Comparison of ENCODE assay signal across 12 mouse cellular contexts in the genomic region with DNA sequence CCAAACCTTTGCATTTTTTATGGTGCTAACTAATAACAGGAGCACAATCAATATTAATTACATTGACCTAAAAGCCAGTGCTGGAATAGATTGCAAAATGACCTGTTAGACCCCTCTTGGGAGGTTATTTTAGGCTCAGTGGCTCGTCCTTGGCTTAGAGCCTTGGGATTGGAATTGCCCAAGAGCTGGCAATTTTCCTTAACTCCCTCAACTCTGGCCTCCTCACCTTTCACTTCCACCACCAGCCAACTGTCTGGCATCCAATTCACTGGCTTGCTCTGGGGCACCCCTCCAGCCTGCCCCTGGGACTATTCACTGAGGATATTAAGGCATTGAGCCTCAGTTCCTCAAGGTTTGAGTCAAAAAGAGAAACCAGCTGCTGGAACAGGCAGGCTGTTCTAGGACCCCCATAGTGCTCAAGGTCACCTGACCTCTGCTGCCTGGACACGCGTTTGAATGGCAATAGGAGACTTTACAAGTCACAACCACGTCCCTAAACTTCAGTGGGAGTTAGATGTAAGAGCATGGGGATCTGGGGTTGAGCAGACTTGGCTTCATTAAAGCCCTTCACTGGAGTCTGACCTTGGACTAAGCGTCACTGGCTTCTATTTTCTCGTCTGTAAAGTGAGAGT. TPM values are rescaled to one million over a fixed set of nuclear protein-coding genes. Genes with fewer than 3 reads are reported as not detected.
DNase-seq lines count a peak whose midpoint lies in the region; ATAC-seq and TF ChIP-seq lines count a peak whose summit lies in the region.
"Had no signal": no experiment of that assay in that cellular context is flagged by ENCODE, and none has a peak within 500 bp of the region (broad histone marks: within the 10 kb centered on the region; RNA-seq: fewer than 3 reads in every experiment).

No protein-coding gene starts in this region.

- ATAC-seq in liver, postnatal 0 days: peak; percentile 44; the same call in 1 of the 2 replicates
- ATAC-seq in liver, embryonic 11.5 days (replicated peaks; ENCODE audit: low FRiP score): no peak
- no peak for ATAC-seq in hindbrain, embryonic 13.5 days (ENCODE audit: low FRiP score)
- ATAC-seq: activated CD4-positive, CD25-positive, alpha-beta regulatory T cell, adult 4 months; midbrain, embryonic 15.5 days had no signal

- peak overlapping the region; percentile 52; the same call in 1 of the 2 replicates for H3K27ac ChIP-seq in liver, postnatal 0 days (ENCODE audit: low read depth)
- H3K27ac ChIP-seq in liver, embryonic 11.5 days (ENCODE audit: low read depth, low read length): no peak overlapping the region
- H3K27ac ChIP-seq in gastrocnemius, adult 2 months: peak overlapping the region; percentile 83
- no peak overlapping the region for H3K27ac ChIP-seq in hindbrain, embryonic 13.5 days
- H3K27ac ChIP-seq: lung, embryonic 15.5 days; midbrain, embryonic 15.5 days had no signal

- no peak overlapping the region for H3K9ac ChIP-seq in liver, postnatal 0 days (replicated peaks)
- no peak overlapping the region for H3K9ac ChIP-seq in liver, embryonic 11.5 days (ENCODE audit: low read depth, low read length)
- no peak overlapping the region for H3K9ac ChIP-seq in hindbrain, embryonic 13.5 days
- H3K9ac ChIP-seq: lung, embryonic 15.5 days; midbrain, embryonic 15.5 days had no signal

- TF ChIP-seq EP300 in liver, postnatal 0 days (IDR thresholded peaks at IDR 0.05; ENCODE audit: low read depth): peak; percentile 58; the same call in 1 of the 2 replicates

- H3K4me3 ChIP-seq in liver, postnatal 0 days (ENCODE audit: low read depth, low read length): no peak overlapping the region
- no peak overlapping the region for H3K4me3 ChIP-seq in liver, embryonic 11.5 days (ENCODE audit: low read depth, low read length)
- no peak overlapping the region for H3K4me3 ChIP-seq in gastrocnemius, adult 2 months
- no peak overlapping the region for H3K4me3 ChIP-seq in hindbrain, embryonic 13.5 days
- H3K4me3 ChIP-seq: lung, embryonic 15.5 days; midbrain, embryonic 15.5 days had no signal

- H3K27me3 ChIP-seq in liver, postnatal 0 days (ENCODE audit: insufficient read depth, low read length): no peaks in the 10 kb centered on the region
- no peaks in the 10 kb centered on the region for H3K27me3 ChIP-seq in liver, embryonic 11.5 days (replicated peaks; ENCODE audit: control insufficient read depth, insufficient read depth, low read length)
- H3K27me3 ChIP-seq in hindbrain, embryonic 13.5 days: no peaks in the 10 kb centered on the region
- H3K27me3 ChIP-seq: lung, embryonic 15.5 days; midbrain, embryonic 15.5 days had no signal

- peak; percentile 20 to 27 for DNase-seq in cerebellum, postnatal 10 days
- DNase-seq in cerebellum, adult 18-20 months: no peak
- peak; percentile 18 for DNase-seq in liver, postnatal 0 days
- no peak for DNase-seq in liver, embryonic 11.5 days (ENCODE audit: low spot score)
- peak; percentile 87 for DNase-seq in gastrocnemius, adult 2 months
- peak; percentile 30 for DNase-seq in ovary, postnatal 36 days (ENCODE audit: low spot score)
- DNase-seq in spleen, postnatal 10 days (ENCODE audit: low spot score in 2 of 2): no peak

- H3K36me3 ChIP-seq in liver, postnatal 0 days (replicated peaks; ENCODE audit: insufficient read depth, low read length): no peaks in the 10 kb centered on the region
- H3K36me3 ChIP-seq in liver, embryonic 11.5 days (ENCODE audit: control insufficient read depth, insufficient read depth, low read length): no peaks in the 10 kb centered on the region
- no peaks in the 10 kb centered on the region for H3K36me3 ChIP-seq in hindbrain, embryonic 13.5 days
- H3K36me3 ChIP-seq: lung, embryonic 15.5 days; midbrain, embryonic 15.5 days had no signal

- peaks cover 42% of the 10 kb centered on the region for H3K4me1 ChIP-seq in liver, postnatal 0 days (ENCODE audit: insufficient read depth)
- no peaks in the 10 kb centered on the region for H3K4me1 ChIP-seq in liver, embryonic 11.5 days (replicated peaks; ENCODE audit: control insufficient read depth, insufficient read depth, low read length)
- H3K4me1 ChIP-seq in hindbrain, embryonic 13.5 days (replicated peaks): peaks cover under 1% of the 10 kb centered on the region

- WGBS in liver, postnatal 0 days (ENCODE audit: insufficient replicate concordance): 55% methylated on average over 6 of the region's 6 CpGs
- 52% methylated on average over 6 of the region's 6 CpGs for WGBS in liver, embryonic 11.5 days
- 39% methylated on average over 6 of the region's 6 CpGs for WGBS in hindbrain, embryonic 13.5 days

- TF ChIP-seq CTCF in liver, postnatal 0 days (IDR thresholded peaks at IDR 0.05; ENCODE audit: low read depth): no peak
- no peak for TF ChIP-seq CTCF in gastrocnemius, adult 2 months (IDR thresholded peaks at IDR 0.05)

- no peak overlapping the region for H3K4me2 ChIP-seq in liver, postnatal 0 days (ENCODE audit: low read depth, low read length)
- H3K4me2 ChIP-seq in liver, embryonic 11.5 days: no peak overlapping the region
- no peak overlapping the region for H3K4me2 ChIP-seq in hindbrain, embryonic 13.5 days
- H3K4me2 ChIP-seq: lung, embryonic 15.5 days; midbrain, embryonic 15.5 days had no signal

- H3K9me3 ChIP-seq in liver, postnatal 0 days (ENCODE audit: low read length): no peaks in the 10 kb centered on the region
- no peaks in the 10 kb centered on the region for H3K9me3 ChIP-seq in liver, embryonic 11.5 days (ENCODE audit: control insufficient read depth, low read length)
- H3K9me3 ChIP-seq in hindbrain, embryonic 13.5 days: no peaks in the 10 kb centered on the region
- H3K9me3 ChIP-seq: lung, embryonic 15.5 days; midbrain, embryonic 15.5 days had no signal

- intact Hi-C loops in gastrocnemius, adult 2 months (cut with DNase I): loop anchor here (1.0 kb wide), 1 partner anchor 35 kb away; no protein-coding TSS in a partner anchor

RNA-seq across cellular contexts. Expression of gene G0s2, which starts 5.5 kb away (rescaled TPM):
- polyA plus RNA-seq in liver, postnatal 0 days (2015; fragmentation: Nextera tagmentation; extraction: Ambion mirVana): 269 and 386 TPM in 2 replicates
- polyA plus RNA-seq in liver, embryonic 11.5 days (2014; fragmentation: Nextera tagmentation; extraction: Ambion mirVana): 33.2 and 33.3 TPM in 2 replicates
- total RNA-seq in gastrocnemius, adult 2 months (2021): 10 to 100 TPM; 18.7 to 29.3 TPM
- polyA plus RNA-seq in hindbrain, embryonic 13.5 days (2015; fragmentation: Nextera tagmentation; extraction: Ambion mirVana): 6.2 and 6.5 TPM in 2 replicates

RNA-seq across cellular contexts. Expression of gene Hsd11b1, which starts 14.7 kb away (rescaled TPM):
- 252 and 257 TPM in 2 replicates for polyA plus RNA-seq in liver, postnatal 0 days (2015; fragmentation: Nextera tagmentation; extraction: Ambion mirVana)
- polyA plus RNA-seq in liver, embryonic 11.5 days (2014; fragmentation: Nextera tagmentation; extraction: Ambion mirVana): 1.1 and 1.8 TPM in 2 replicates
- 1 to 10 TPM; 5.8 to 7.0 TPM for total RNA-seq in gastrocnemius, adult 2 months (2021)
- not detected in 2 replicates for polyA plus RNA-seq in hindbrain, embryonic 13.5 days (2015; fragmentation: Nextera tagmentation; extraction: Ambion mirVana)
- polyA plus RNA-seq: midbrain, embryonic 15.5 days; neural tube, embryonic 14.5 days had no signal

Comparison
In these comparisons a context has a peak if more than half of its experiments do, and no peak if none do; other contexts are left out.
1. DNase-seq: peak in cerebellum, postnatal 10 days (2 of 2), liver, postnatal 0 days (single experiment), gastrocnemius, adult 2 months (single experiment) and ovary, postnatal 36 days (single experiment); none in cerebellum, adult 18-20 months (0 of 2), liver, embryonic 11.5 days (single experiment) and spleen, postnatal 10 days (0 of 2).
2. H3K27ac ChIP-seq: peak in liver, postnatal 0 days (single experiment) and gastrocnemius, adult 2 months (single experiment); none in liver, embryonic 11.5 days (single experiment) and hindbrain, embryonic 13.5 days (single experiment).
3. RNA of gene Hsd11b1, which starts 14.7 kb away (polyA plus RNA-seq): 252 to 257 TPM in liver, postnatal 0 days; 1.1 to 1.8 TPM in liver, embryonic 11.5 days and not detected in hindbrain, embryonic 13.5 days; every median in the first group is over 10 times any median in the second.